Mouse (Mus musculus) heart, adult 2 months (tissue): ENCODE data around the gene Fgf4.
A peak's percentile ranks its signal among the peaks of the same experiment; 100 is the strongest.

ENCODE experiments used
- CTCF ChIP-seq: fragments of 200-600 bp; IDR thresholded peaks from 2 replicates; pipeline ENCODE4 v1.8.1; 2022; ENCODE audit warnings: antibody characterized with exemption, mild to moderate bottlenecking, moderate library complexity
- EP300 ChIP-seq: fragments of 200-500 bp; IDR thresholded peaks from 2 replicates; pipeline ENCODE4 v1.6.1; 2011; ENCODE audit warnings: low read depth, low read length, control low read depth; ENCODE audit not compliant: insufficient read depth
- POLR2A ChIP-seq: fragments of 200-500 bp; IDR thresholded peaks from 2 replicates; pipeline ENCODE4 v1.6.1; 2011; ENCODE audit warnings: mild to moderate bottlenecking, low read depth, low read length, control low read depth; ENCODE audit not compliant: insufficient read depth

DNA sequence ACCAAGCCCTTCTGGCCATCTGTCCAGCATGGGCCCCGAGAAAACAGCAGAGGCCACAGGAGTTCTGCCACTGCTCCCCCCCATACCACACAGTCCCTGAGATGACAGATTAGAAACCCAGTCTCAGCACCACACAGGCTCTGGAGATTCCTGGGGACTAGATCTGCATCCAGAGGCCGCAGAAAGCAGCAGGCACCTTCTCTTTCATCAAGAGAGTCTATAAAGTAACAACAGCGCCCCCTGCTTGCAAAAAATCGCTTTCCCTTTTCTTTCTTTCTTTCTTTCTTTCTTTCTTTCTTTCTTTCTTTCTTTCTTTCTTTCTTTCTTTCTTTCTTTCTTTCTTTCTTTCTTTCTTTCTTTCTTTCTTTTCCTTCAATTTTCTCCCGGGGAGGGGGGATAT lies 47.0 kb downstream of the Fgf4 start:
- peak; percentile 70 for TF ChIP-seq CTCF
- TF ChIP-seq POLR2A: no peak
- no peak for TF ChIP-seq EP300
